In genomic region chr2:156741265-156741664, GRCm38 (mm10) we compare ENCODE assay signal across 22 mouse cellular contexts. TPM values are rescaled to one million over a fixed set of nuclear protein-coding genes. Genes with fewer than 3 reads are reported as not detected.
A peak's percentile ranks its signal among the peaks of the same experiment; 100 is the strongest.
DNase-seq lines count a peak whose midpoint lies in the region; ATAC-seq lines count a peak whose summit lies in the region.
"Had no signal": no experiment of that assay in that cellular context is flagged by ENCODE, and none has a peak within 500 bp of the region (broad histone marks: within the 10 kb centered on the region; RNA-seq: fewer than 3 reads in every experiment).

No protein-coding gene starts in this region.

- no peak for ATAC-seq in heart, embryonic 13.5 days (ENCODE audit: extremely low read depth, insufficient number of reproducible peaks, low FRiP score, low TSS enrichment)
- no peak for ATAC-seq in limb, embryonic 12.5 days (ENCODE audit: insufficient number of reproducible peaks, insufficient read depth, low FRiP score, low TSS enrichment, low read depth)
- ATAC-seq: forebrain, embryonic 16.5 days; intestine, postnatal 0 days; midbrain, embryonic 15.5 days had no signal

- H3K4me3 ChIP-seq in heart, embryonic 13.5 days: no peak overlapping the region
- H3K4me3 ChIP-seq in limb, embryonic 12.5 days (replicated peaks): no peak overlapping the region
- no peak overlapping the region for H3K4me3 ChIP-seq in limb, embryonic 10.5 days
- H3K4me3 ChIP-seq: hindbrain, embryonic 12.5 days; kidney, embryonic 15.5 days; lung, embryonic 15.5 days; midbrain, embryonic 15.5 days had no signal

- H3K36me3 ChIP-seq in heart, embryonic 13.5 days: peaks cover 25% of the 10 kb centered on the region
- peaks cover 30% of the 10 kb centered on the region for H3K36me3 ChIP-seq in limb, embryonic 12.5 days
- peaks cover 51% of the 10 kb centered on the region for H3K36me3 ChIP-seq in limb, embryonic 10.5 days

- H3K27ac ChIP-seq in heart, embryonic 13.5 days (replicated peaks): no peak overlapping the region
- 0 out of 2 replicates have a peak overlapping the region, but pooled peaks have one; percentile 23 for H3K27ac ChIP-seq in limb, embryonic 12.5 days
- H3K27ac ChIP-seq in limb, embryonic 10.5 days: no peak overlapping the region
- H3K27ac ChIP-seq: hindbrain, embryonic 12.5 days; kidney, embryonic 15.5 days; lung, embryonic 15.5 days; midbrain, embryonic 15.5 days had no signal

- DNase-seq in heart, adult 18-20 months: no peak
- no peak for DNase-seq in limb, embryonic 10.5 days (ENCODE audit: low spot score)
- peak; percentile 72 for DNase-seq in right cerebral cortex, adult 18-20 months
- DNase-seq in right cerebral cortex, postnatal 10 days (ENCODE audit: low spot score in 2 of 2): no peak
- DNase-seq in layer of hippocampus, postnatal 25 days (ENCODE audit: extremely low spot score in 1 of 2, low spot score in 1 of 2): no peak
- DNase-seq: adrenal gland, adult 2 months; cerebellum, adult 9-10 months; kidney, postnatal 4 days; left cerebral cortex, postnatal 4 days; retina, postnatal 1 day had no signal

- H3K9ac ChIP-seq in heart, embryonic 13.5 days: 0 out of 2 replicates have a peak overlapping the region, but pooled peaks have one; percentile 38
- H3K9ac ChIP-seq in limb, embryonic 12.5 days (replicated peaks): no peak overlapping the region
- H3K9ac ChIP-seq: hindbrain, embryonic 12.5 days; kidney, embryonic 15.5 days; lung, embryonic 15.5 days; midbrain, embryonic 15.5 days had no signal

- H3K4me2 ChIP-seq in heart, embryonic 13.5 days: no peak overlapping the region
- no peak overlapping the region for H3K4me2 ChIP-seq in limb, embryonic 12.5 days
- H3K4me2 ChIP-seq: hindbrain, embryonic 12.5 days; kidney, embryonic 15.5 days; liver, embryonic 11.5 days; lung, embryonic 15.5 days; midbrain, embryonic 15.5 days had no signal

- H3K4me1 ChIP-seq in heart, embryonic 13.5 days: peaks cover 75% of the 10 kb centered on the region
- H3K4me1 ChIP-seq in limb, embryonic 12.5 days (replicated peaks): peaks cover 30% of the 10 kb centered on the region
- H3K4me1 ChIP-seq in limb, embryonic 10.5 days: peaks cover 36% of the 10 kb centered on the region

- H3K9me3 ChIP-seq in heart, embryonic 13.5 days: no peaks in the 10 kb centered on the region
- no peaks in the 10 kb centered on the region for H3K9me3 ChIP-seq in limb, embryonic 12.5 days
- H3K9me3 ChIP-seq in limb, embryonic 10.5 days (replicated peaks): no peaks in the 10 kb centered on the region
- H3K9me3 ChIP-seq: hindbrain, embryonic 12.5 days; kidney, embryonic 15.5 days; lung, embryonic 15.5 days; midbrain, embryonic 15.5 days had no signal

- no peaks in the 10 kb centered on the region for H3K27me3 ChIP-seq in heart, embryonic 13.5 days (replicated peaks)
- no peaks in the 10 kb centered on the region for H3K27me3 ChIP-seq in limb, embryonic 12.5 days
- no peaks in the 10 kb centered on the region for H3K27me3 ChIP-seq in limb, embryonic 10.5 days (ENCODE audit: low read depth, poor library complexity, severe bottlenecking)
- H3K27me3 ChIP-seq: hindbrain, embryonic 12.5 days; kidney, embryonic 15.5 days; lung, embryonic 15.5 days; midbrain, embryonic 15.5 days had no signal

- WGBS in heart, embryonic 13.5 days: 67% methylated on average over 9 of the region's 9 CpGs
- 84% methylated on average over 9 of the region's 9 CpGs for WGBS in limb, embryonic 12.5 days
- WGBS in limb, embryonic 10.5 days: 90% methylated on average over 9 of the region's 9 CpGs

RNA-seq across cellular contexts. Expression of gene Myl9, which starts 34.0 kb away (rescaled TPM):
- 1,696 and 1,855 TPM in 2 replicates for polyA plus RNA-seq in heart, embryonic 13.5 days (2015; fragmentation: Nextera tagmentation; extraction: Ambion mirVana)
- total RNA-seq in heart, adult 18-20 months (2021): 10 to 100 TPM; 70.9 to 74.6 TPM
- polyA plus RNA-seq in limb, embryonic 12.5 days (2016; fragmentation: Nextera tagmentation; extraction: Ambion mirVana): 103 and 121 TPM in 2 replicates
- polyA plus RNA-seq in limb, embryonic 10.5 days (2016; fragmentation: Nextera tagmentation; extraction: Ambion mirVana): 30.1 and 62.7 TPM in 2 replicates
- 10 to 100 TPM; 14.3 to 18.8 TPM for total RNA-seq in layer of hippocampus, postnatal 25 days (2021)
- total RNA-seq: common myeloid progenitor, adult 5-6 weeks; granulocyte monocyte progenitor cell, adult 5-6 weeks; megakaryocyte progenitor cell, adult 5-6 weeks had no signal

Comparison
In these comparisons a context has a peak if more than half of its experiments do, and no peak if none do; other contexts are left out.
1. RNA of gene Myl9, which starts 34.0 kb away (polyA plus RNA-seq): 1,696 to 1,855 TPM in heart, embryonic 13.5 days; 103 to 121 TPM in limb, embryonic 12.5 days and 30.1 to 62.7 TPM in limb, embryonic 10.5 days; every median in the first group is over 10 times any median in the second.